Mouse (Mus musculus) forebrain, embryonic 16.5 days (tissue): ENCODE data around the gene Bmp3. TPM values are rescaled to one million over a fixed set of nuclear protein-coding genes. Genes with fewer than 3 reads are reported as not detected.

ENCODE experiments used
- ATAC-seq: fragments of 200-750 bp; cut with Nextera tagmentation; 2 replicates; pipeline ENCODE4 v1.8.0; 2017; ENCODE audit warnings: mild to moderate bottlenecking, moderate library complexity
- H3K27ac ChIP-seq: fragments of 300-500 bp; sonication (generic); 2 replicates; pipeline ENCODE4 v1.5.1; 2014; ENCODE audit warnings: low read length, control low read depth
- H3K27me3 ChIP-seq: fragments of 300-500 bp; sonication (generic); replicated peaks from 2 replicates; pipeline ENCODE4 v1.6.1; 2014; ENCODE audit warnings: low read length; ENCODE audit not compliant: control insufficient read depth, insufficient read depth
- H3K36me3 ChIP-seq: fragments of 300-500 bp; sonication (generic); 2 replicates; pipeline ENCODE4 v1.6.1; 2014; ENCODE audit not compliant: control insufficient read depth, insufficient read depth
- H3K4me1 ChIP-seq: fragments of 300-500 bp; sonication (generic); replicated peaks from 2 replicates; pipeline ENCODE4 v1.6.1; 2014; ENCODE audit warnings: low read length; ENCODE audit not compliant: control insufficient read depth, insufficient read depth
- H3K4me2 ChIP-seq: fragments of 300-500 bp; sonication (generic); 2 replicates; pipeline ENCODE4 v1.6.1; 2014; ENCODE audit warnings: mild to moderate bottlenecking, low read length, control low read depth
- H3K4me3 ChIP-seq: fragments of 300-500 bp; sonication (generic); replicated peaks from 2 replicates; pipeline ENCODE4 v1.5.1; 2014; ENCODE audit warnings: mild to moderate bottlenecking, low read length, control low read depth
- H3K9ac ChIP-seq: fragments of 300-500 bp; sonication (generic); replicated peaks from 2 replicates; pipeline ENCODE4 v1.6.1; 2014; ENCODE audit warnings: low read depth, low read length, control low read depth
- H3K9me3 ChIP-seq: fragments of 300-500 bp; sonication (generic); 2 replicates; pipeline ENCODE4 v1.6.1; 2016; ENCODE audit warnings: low read length; ENCODE audit not compliant: control insufficient read depth
- WGBS: fragments of 180-500 bp; shearing (Covaris S2); extraction: QIAGEN DNeasy Blood & Tissue Kit; methylation state at CpG from one replicate; pipeline ENCODE4 v1.1.7; 2014; 5-methylcytosine and 5-hydroxymethylcytosine counted together
- polyA plus RNA-seq: library from polyadenylated mRNA; unstranded; fragments of >200 nt; fragmentation: Nextera tagmentation; extraction: Ambion mirVana; gene quantifications from 2 replicates; pipeline ENCODE4 v1.2.1, GENCODE M21; 2015

Gene Bmp3
- polyA plus RNA-seq, 1 experiment from 2014 or later, result 2.1 TPM

GRCm38 (mm10) chr5:98882096-98882495, 27.9 kb downstream of the Bmp3 start:
- Histone ChIP-seq H3K9ac (no peak overlapping the region), H3K36me3 (no peaks in the 10 kb centered on the region), H3K27ac (no peak overlapping the region), H3K4me2 (no peak overlapping the region), H3K4me1 (no peaks in the 10 kb centered on the region), H3K27me3 (no peaks in the 10 kb centered on the region), H3K9me3 (no peaks in the 10 kb centered on the region), H3K4me3 (no peak overlapping the region)
- no peak for ATAC-seq
- WGBS, result 85% methylated on average over 3 of the region's 3 CpGs

- WGBS, result 89% methylated on average over 2 of the region's 2 CpGs
- ATAC-seq, result no peak
- H3K4me1 ChIP-seq, result no peaks in the 10 kb centered on the region
- no peak overlapping the region for H3K9ac ChIP-seq
- no peak overlapping the region for H3K27ac ChIP-seq
- no peaks in the 10 kb centered on the region for H3K9me3 ChIP-seq
- no peak overlapping the region for H3K4me2 ChIP-seq
- no peaks in the 10 kb centered on the region for H3K36me3 ChIP-seq
- H3K4me3 ChIP-seq, result no peak overlapping the region
- H3K27me3 ChIP-seq, result no peaks in the 10 kb centered on the region
Measured at GRCm38 (mm10) chr5:98890544-98891050, 36.4 kb downstream of the Bmp3 start.

GRCm38 (mm10) chr5:98894281-98894680, 40.1 kb downstream of the Bmp3 start:
- Histone ChIP-seq H3K4me3 (no peak overlapping the region), H3K9me3 (no peaks in the 10 kb centered on the region), H3K4me1 (no peaks in the 10 kb centered on the region), H3K27me3 (no peaks in the 10 kb centered on the region), H3K36me3 (no peaks in the 10 kb centered on the region), H3K27ac (no peak overlapping the region), H3K9ac (no peak overlapping the region), H3K4me2 (no peak overlapping the region)
- 79% methylated on average over 3 of the region's 3 CpGs for WGBS
- no peak for ATAC-seq

GRCm38 (mm10) chr5:98897946-98898345, 43.7 kb downstream of the Bmp3 start:
- Histone ChIP-seq H3K36me3 (no peaks in the 10 kb centered on the region), H3K27ac (no peak overlapping the region), H3K4me1 (no peaks in the 10 kb centered on the region; the same call in 1 of the 2 replicates), H3K9me3 (no peaks in the 10 kb centered on the region), H3K27me3 (no peaks in the 10 kb centered on the region), H3K4me2 (no peak overlapping the region), H3K9ac (no peak overlapping the region), H3K4me3 (no peak overlapping the region)
- no peak for ATAC-seq

GRCm38 (mm10) chr5:98900926-98901325, 46.7 kb downstream of the Bmp3 start:
- Histone ChIP-seq H3K36me3 (no peaks in the 10 kb centered on the region), H3K4me2 (no peak overlapping the region), H3K4me3 (no peak overlapping the region), H3K27ac (no peak overlapping the region), H3K27me3 (no peaks in the 10 kb centered on the region), H3K9me3 (no peaks in the 10 kb centered on the region), H3K9ac (no peak overlapping the region), H3K4me1 (no peaks in the 10 kb centered on the region; the same call in 1 of the 2 replicates)
- WGBS, result 61% methylated on average over 5 of the region's 5 CpGs
- ATAC-seq, result no peak

- WGBS, result 62% methylated on average over 4 of the region's 4 CpGs
- no peak overlapping the region for H3K4me3 ChIP-seq
- no peak overlapping the region for H3K27ac ChIP-seq
- ATAC-seq, result no peak
- H3K36me3 ChIP-seq, result no peaks in the 10 kb centered on the region
- no peaks in the 10 kb centered on the region for H3K27me3 ChIP-seq
- no peaks in the 10 kb centered on the region; the same call in 1 of the 2 replicates for H3K4me1 ChIP-seq
- H3K4me2 ChIP-seq, result no peak overlapping the region
- no peaks in the 10 kb centered on the region for H3K9me3 ChIP-seq
- no peak overlapping the region for H3K9ac ChIP-seq
Measured at GRCm38 (mm10) chr5:98902339-98902738, 48.1 kb downstream of the Bmp3 start.

- 95% methylated on average over 5 of the region's 5 CpGs for WGBS
- no peaks in the 10 kb centered on the region for H3K9me3 ChIP-seq
- H3K4me2 ChIP-seq, result no peak overlapping the region
- no peak overlapping the region for H3K9ac ChIP-seq
- H3K27me3 ChIP-seq, result no peaks in the 10 kb centered on the region
- H3K27ac ChIP-seq, result no peak overlapping the region
- H3K4me3 ChIP-seq, result no peak overlapping the region
- no peaks in the 10 kb centered on the region for H3K36me3 ChIP-seq
- no peaks in the 10 kb centered on the region; the same call in 1 of the 2 replicates for H3K4me1 ChIP-seq
- no peak for ATAC-seq
Measured at GRCm38 (mm10) chr5:98918716-98919115, 64.5 kb downstream of the Bmp3 start.

GRCm38 (mm10) chr5:98921608-98922007, 67.4 kb downstream of the Bmp3 start:
- Histone ChIP-seq H3K9ac (no peak overlapping the region), H3K27ac (no peak overlapping the region), H3K27me3 (no peaks in the 10 kb centered on the region), H3K36me3 (no peaks in the 10 kb centered on the region), H3K9me3 (no peaks in the 10 kb centered on the region), H3K4me1 (no peaks in the 10 kb centered on the region; the same call in 1 of the 2 replicates), H3K4me3 (no peak overlapping the region), H3K4me2 (no peak overlapping the region)
- WGBS, result 21% methylated on average over 1 of the region's 1 CpGs
- peak; percentile 36; the same call in 1 of the 2 replicates for ATAC-seq

GRCm38 (mm10) chr5:98922921-98923320, 68.7 kb downstream of the Bmp3 start:
- Histone ChIP-seq H3K4me1 (no peaks in the 10 kb centered on the region; the same call in 1 of the 2 replicates), H3K27ac (no peak overlapping the region), H3K27me3 (no peaks in the 10 kb centered on the region), H3K9ac (no peak overlapping the region), H3K36me3 (no peaks in the 10 kb centered on the region), H3K4me3 (no peak overlapping the region), H3K4me2 (no peak overlapping the region), H3K9me3 (no peaks in the 10 kb centered on the region)
- 91% methylated on average over 3 of the region's 3 CpGs for WGBS
- ATAC-seq, result no peak
